Mouse (Mus musculus): ENCODE results near the gene Pdzd4. TPM values are rescaled to one million over a fixed set of nuclear protein-coding genes. Genes with fewer than 3 reads are reported as not detected.

Pdzd4 gene
- 1.0 and 10.7 TPM in 2 replicates for polyA plus RNA-seq (2012; rRNA removed; ENCODE audit: low replicate concordance)

DNA sequence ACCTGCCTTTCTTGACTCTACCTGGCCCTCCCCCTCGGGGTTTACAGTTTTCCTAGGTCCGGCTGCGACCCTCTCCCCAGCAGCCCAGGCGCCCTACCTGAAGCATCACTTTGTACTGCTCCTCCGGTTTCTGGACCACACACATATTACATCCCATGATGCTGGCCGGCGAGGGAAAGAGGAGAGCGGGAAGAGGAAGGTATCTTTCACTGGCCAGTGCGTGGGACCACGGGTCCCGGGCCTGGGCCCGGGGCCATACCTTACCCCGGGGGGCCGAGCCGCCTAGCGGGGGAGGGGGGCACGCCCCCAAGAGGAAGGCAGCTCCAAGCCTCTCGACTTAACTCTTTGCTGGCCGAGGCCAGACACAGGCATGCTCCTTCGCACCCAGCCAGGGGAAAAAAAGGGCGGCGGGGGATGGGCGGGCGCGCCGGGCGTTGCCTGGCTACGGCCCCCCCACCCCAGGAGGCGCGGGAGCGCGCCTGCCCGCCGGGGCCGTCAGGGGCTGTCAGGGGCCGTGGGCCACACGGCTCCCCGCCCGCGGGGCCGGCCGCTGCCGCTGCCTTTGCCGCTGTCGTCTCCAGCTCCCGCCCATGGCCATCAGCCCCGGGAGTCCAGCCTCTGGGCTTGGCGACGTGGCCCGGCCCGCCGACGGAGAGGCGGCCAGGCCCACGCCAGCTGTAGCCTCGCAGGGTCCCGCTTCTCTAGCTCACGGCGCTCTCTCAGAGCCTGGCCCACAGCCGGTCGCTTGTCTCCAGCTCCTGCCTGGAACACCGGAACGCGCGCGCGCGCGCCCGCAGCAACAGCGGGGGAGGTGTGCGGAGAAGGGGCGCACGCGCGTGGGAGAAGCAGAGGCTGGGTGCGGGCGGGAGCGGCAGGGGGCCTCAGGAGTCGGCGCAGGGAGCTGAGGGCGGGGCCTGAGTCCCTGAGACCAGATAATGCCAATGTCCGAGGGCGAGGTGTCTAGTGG is at the start of gene Pdzd4:
Pdzd4 (minus strand) TSS at position 785 of the 967 bp plus-strand sequence.

DNA sequence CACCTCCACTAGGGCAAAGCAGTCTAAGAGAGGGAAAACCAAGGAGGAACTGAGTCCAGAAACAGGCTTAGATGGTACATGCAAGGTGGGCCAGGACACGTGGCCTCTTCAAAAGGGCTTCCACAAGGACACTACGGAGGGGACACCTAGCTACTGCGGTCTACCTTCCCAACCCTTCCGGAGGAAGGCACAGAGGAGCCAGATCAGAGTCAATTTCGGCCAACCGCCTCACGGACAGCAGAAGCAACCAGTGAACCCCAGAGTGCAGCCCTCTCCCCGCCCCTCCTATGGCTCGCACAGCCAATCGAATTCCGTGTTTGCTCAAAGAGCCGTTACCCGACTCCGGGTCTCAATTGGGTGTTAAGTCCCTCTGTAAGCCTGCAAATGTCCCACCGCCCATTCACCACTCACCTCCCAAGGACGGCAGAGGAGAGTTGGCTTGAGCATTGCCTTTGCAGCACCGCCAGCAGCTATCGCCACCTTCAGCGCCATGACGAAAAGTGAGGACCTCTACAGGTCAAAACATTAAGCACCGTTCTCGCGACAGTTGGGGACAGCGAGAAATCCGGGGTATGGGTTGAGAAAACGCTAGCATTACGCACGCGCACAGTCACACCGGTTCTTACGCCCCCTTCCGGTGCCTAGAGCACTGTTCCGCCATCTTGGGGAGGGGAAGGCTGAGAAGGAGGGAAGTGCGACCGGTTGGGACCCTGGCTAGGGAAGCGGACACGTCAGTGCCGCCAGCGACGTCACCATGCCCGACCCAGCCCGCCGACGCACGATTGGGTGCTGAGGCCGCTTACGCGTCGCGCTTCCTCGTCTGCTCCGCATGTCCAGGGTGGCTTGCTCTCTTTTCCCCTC is 38.2 kb downstream of the Pdzd4 start, which contains the start of the genes Idh3g and Ssr4:
Idh3g (minus strand) TSS at position 534 of the 861 bp plus-strand sequence.
Ssr4 (plus strand) TSS at position 665 of the 861 bp plus-strand sequence.

DNA sequence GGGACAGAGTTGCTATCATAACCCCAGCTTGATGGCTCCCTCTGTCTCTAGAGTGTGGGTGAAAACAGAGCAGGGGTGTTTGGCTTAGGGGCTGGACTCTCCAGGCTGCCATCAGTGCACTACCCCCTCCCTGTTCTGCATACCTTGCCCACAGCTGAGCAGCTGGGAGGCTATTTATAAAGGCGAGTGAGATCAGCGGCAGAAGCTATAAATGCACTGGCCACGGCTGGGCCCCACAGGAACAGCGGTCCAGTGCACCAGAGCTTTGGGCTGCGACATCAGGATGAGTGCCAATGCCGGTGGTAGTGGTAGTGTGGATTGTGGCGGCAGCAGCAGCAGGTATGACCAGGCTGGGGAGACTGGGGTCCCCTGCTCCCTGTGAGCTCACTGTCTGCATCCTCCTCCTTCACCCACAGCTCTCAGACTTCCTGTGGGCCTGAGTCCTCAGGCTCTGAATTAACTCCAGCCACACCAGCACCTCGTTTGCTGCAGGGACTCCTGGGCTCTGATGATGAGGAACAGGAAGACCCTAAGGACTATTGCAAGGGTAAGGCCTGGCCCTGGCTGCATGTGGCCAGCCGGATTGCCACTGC is 50.5 kb downstream of the Pdzd4 start, which contains the start of gene Srpk3:
Srpk3 (plus strand) TSS at position 238 of the 593 bp plus-strand sequence.

DNA sequence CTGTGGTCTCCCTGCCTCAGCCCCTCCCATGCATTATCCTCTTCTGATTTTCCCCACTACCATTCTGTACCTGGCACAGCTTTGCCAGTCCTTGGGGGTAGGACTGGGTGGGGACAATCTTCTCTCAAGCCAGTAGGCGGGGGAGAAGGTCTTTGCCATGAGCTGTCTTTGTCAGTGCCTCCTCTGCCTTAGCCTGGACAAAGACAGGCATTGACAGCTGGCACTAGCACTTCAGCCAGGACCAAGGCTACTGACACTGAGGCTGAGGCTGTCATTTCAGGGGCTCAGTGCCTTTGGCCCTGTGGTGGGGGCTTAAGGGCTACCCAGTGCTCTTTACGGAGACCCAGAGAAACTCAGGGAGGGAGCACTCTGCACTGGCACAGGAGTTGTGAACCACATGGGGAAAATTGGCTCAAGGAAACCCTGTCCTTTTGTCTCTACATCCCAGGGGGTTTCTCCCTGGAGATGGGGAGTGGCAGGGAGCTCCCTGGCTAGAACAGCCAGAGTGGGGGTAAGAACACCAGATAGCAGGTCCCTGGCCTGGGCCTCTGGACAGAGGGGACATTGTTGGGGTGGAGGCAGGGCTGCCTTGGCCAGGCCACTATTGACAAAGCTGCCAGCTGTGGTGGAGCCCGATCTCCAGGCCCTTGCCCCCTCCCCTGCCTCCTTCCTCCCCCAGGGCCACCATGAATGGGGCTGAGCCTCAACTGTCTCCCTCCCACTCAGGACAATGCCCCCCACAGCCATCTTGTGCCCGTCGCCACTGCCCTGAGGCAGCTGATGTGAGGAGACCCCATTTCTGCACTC is 68.2 kb downstream of the Pdzd4 start, which contains the start of gene Plxnb3:
Plxnb3 (plus strand) TSS at position 757 of the 807 bp plus-strand sequence.

Other genes with a start within 250 kb of the Pdzd4 start
- 0.86 and 1.6 TPM in 2 replicates for gene Dusp9, start 185.6 kb downstream of the Pdzd4 start, polyA plus RNA-seq (2012; rRNA removed; ENCODE audit: low replicate concordance)
- 4.0 and 51.5 TPM in 2 replicates for gene Pnck, start 164.9 kb downstream of the Pdzd4 start, polyA plus RNA-seq (2012; rRNA removed; ENCODE audit: low replicate concordance)
- 25.6 and 69.6 TPM in 2 replicates for gene Slc6a8, start 151.8 kb downstream of the Pdzd4 start, polyA plus RNA-seq (2012; rRNA removed; ENCODE audit: low replicate concordance)
- 117 and 255 TPM in 2 replicates for gene Bcap31, start 108.8 kb downstream of the Pdzd4 start, polyA plus RNA-seq (2012; rRNA removed; ENCODE audit: low replicate concordance)
- 37.1 and 41.0 TPM in 2 replicates for gene Abcd1, start 108.4 kb downstream of the Pdzd4 start, polyA plus RNA-seq (2012; rRNA removed; ENCODE audit: low replicate concordance)
- 0.93 and 1.0 TPM in 2 replicates for gene Plxnb3, start 67.9 kb downstream of the Pdzd4 start, polyA plus RNA-seq (2012; rRNA removed; ENCODE audit: low replicate concordance)
- gene Srpk3, start 50.6 kb downstream of the Pdzd4 start, polyA plus RNA-seq (2012; rRNA removed; ENCODE audit: low replicate concordance), result 1.4 and 13.5 TPM in 2 replicates
- 469 and 721 TPM in 2 replicates for gene Idh3g, start 38.1 kb downstream of the Pdzd4 start, polyA plus RNA-seq (2012; rRNA removed; ENCODE audit: low replicate concordance)
- 199 and 230 TPM in 2 replicates for gene Ssr4, start 37.9 kb downstream of the Pdzd4 start, polyA plus RNA-seq (2012; rRNA removed; ENCODE audit: low replicate concordance)
- 0.05 TPM in 1 of 2 replicates, not detected in the other for gene Avpr2, start 67.1 kb upstream of the Pdzd4 start, polyA plus RNA-seq (2012; rRNA removed; ENCODE audit: low replicate concordance)
- 1.7 and 5.3 TPM in 2 replicates for gene L1cam, start 71.1 kb upstream of the Pdzd4 start, polyA plus RNA-seq (2012; rRNA removed; ENCODE audit: low replicate concordance)
- 12.7 and 18.0 TPM in 2 replicates for gene Arhgap4, start 96.9 kb upstream of the Pdzd4 start, polyA plus RNA-seq (2012; rRNA removed; ENCODE audit: low replicate concordance)
- gene Naa10, start 97.0 kb upstream of the Pdzd4 start, polyA plus RNA-seq (2012; rRNA removed; ENCODE audit: low replicate concordance), result 69.5 and 110 TPM in 2 replicates
- 15.6 and 30.8 TPM in 2 replicates for gene Renbp, start 105.9 kb upstream of the Pdzd4 start, polyA plus RNA-seq (2012; rRNA removed; ENCODE audit: low replicate concordance)
- 31.8 and 88.6 TPM in 2 replicates for gene Hcfc1, start 141.4 kb upstream of the Pdzd4 start, polyA plus RNA-seq (2012; rRNA removed; ENCODE audit: low replicate concordance)
- 170 and 267 TPM in 2 replicates for gene Irak1, start 198.9 kb upstream of the Pdzd4 start, polyA plus RNA-seq (2012; rRNA removed; ENCODE audit: low replicate concordance)

Data from subcutaneous adipose tissue, adult 2 months (tissue).